Mouse (Mus musculus) neural tube, embryonic 14.5 days (tissue): ENCODE results near the gene Tmem240. TPM values are rescaled to one million over a fixed set of nuclear protein-coding genes. Genes with fewer than 3 reads are reported as not detected.
"Not testable (repeated sequence)": the region's sequence is repeated elsewhere in the genome, so short reads cannot be mapped to it uniquely, and the experiment has no call there.

Experiments used
- ATAC-seq: fragments of 200-750 bp; cut with Nextera tagmentation; 2 replicates; pipeline ENCODE4 v1.8.0; 2017; ENCODE audit warnings: low read depth, mild to moderate bottlenecking, moderate TSS enrichment, moderate library complexity
- H3K27ac ChIP-seq: fragments of 300-500 bp; sonication (generic); 2 replicates; pipeline ENCODE4 v1.5.1; 2014; ENCODE audit warnings: low read depth, mild to moderate bottlenecking, control low read depth, low read length, moderate library complexity, mixed read lengths
- H3K27me3 ChIP-seq: fragments of 300-500 bp; sonication (generic); 2 replicates; pipeline ENCODE4 v1.6.1; 2014; ENCODE audit warnings: low read length; ENCODE audit not compliant: control insufficient read depth, insufficient read depth
- H3K36me3 ChIP-seq: fragments of 300-500 bp; sonication (generic); 2 replicates; pipeline ENCODE4 v1.6.1; 2014; ENCODE audit warnings: low read length, mixed read lengths; ENCODE audit not compliant: control insufficient read depth, insufficient read depth
- H3K4me1 ChIP-seq: fragments of 300-500 bp; sonication (generic); 2 replicates; pipeline ENCODE4 v1.6.1; 2014; ENCODE audit warnings: low read length; ENCODE audit not compliant: control insufficient read depth, insufficient read depth
- H3K4me2 ChIP-seq: fragments of 300-500 bp; sonication (generic); 2 replicates; pipeline ENCODE4 v1.6.1; 2014; ENCODE audit warnings: mild to moderate bottlenecking, low read depth, low read length, control low read depth
- H3K4me3 ChIP-seq: fragments of 300-500 bp; sonication (generic); 2 replicates; pipeline ENCODE4 v1.5.1; 2014; ENCODE audit warnings: low read depth, low read length, control low read depth, mixed read lengths
- H3K9ac ChIP-seq: fragments of 300-500 bp; sonication (generic); replicated peaks from 2 replicates; pipeline ENCODE4 v1.6.1; 2014; ENCODE audit warnings: low read depth, mild to moderate bottlenecking, control low read depth, low read length, mixed read lengths
- H3K9me3 ChIP-seq: fragments of 300-500 bp; sonication (generic); 2 replicates; pipeline ENCODE4 v1.6.1; 2016; ENCODE audit warnings: low read length; ENCODE audit not compliant: control insufficient read depth
- WGBS: fragments of 180-500 bp; shearing (Covaris S2); extraction: QIAGEN DNeasy Blood & Tissue Kit; methylation state at CpG from one replicate; pipeline ENCODE4 v1.1.7; 2014; 5-methylcytosine and 5-hydroxymethylcytosine counted together
- polyA plus RNA-seq: library from polyadenylated mRNA; unstranded; fragments of >200 nt; fragmentation: Nextera tagmentation; extraction: Ambion mirVana; gene quantifications from 2 replicates; pipeline ENCODE4 v1.2.1, GENCODE M21; 2014

Gene Tmem240
- polyA plus RNA-seq, 1 experiment from 2014 or later = 9.6 TPM

- Histone ChIP-seq H3K4me3 (no peak overlapping the region), H3K36me3 (peaks cover 38% of the 10 kb centered on the region), H3K9me3 (no peaks in the 10 kb centered on the region), H3K27ac (no peak overlapping the region), H3K4me1 (peaks cover 13% of the 10 kb centered on the region), H3K27me3 (no peaks in the 10 kb centered on the region), H3K4me2 (no peak overlapping the region), H3K9ac (no peak overlapping the region)
- whole genome bisulfite sequencing = 75% methylated on average over 37 of the region's 37 CpGs
- ATAC-seq = no peak
These were observed 5.4 kb downstream of the Tmem240 start for GRCm38 (mm10) chr4:155739741-155740636.

GRCm38 (mm10) chr4:155740681-155741080 is 6.1 kb downstream of the Tmem240 start:
- WGBS = 92% methylated on average over 10 of the region's 10 CpGs
- H3K9me3 ChIP-seq, H3K9ac ChIP-seq, H3K27me3 ChIP-seq, H3K4me2 ChIP-seq, H3K4me3 ChIP-seq, ATAC-seq, H3K27ac ChIP-seq: not testable (repeated sequence)
- H3K4me1 ChIP-seq = peaks cover 11% of the 10 kb centered on the region
- H3K36me3 ChIP-seq = peaks cover 42% of the 10 kb centered on the region

GRCm38 (mm10) chr4:155742684-155743083 is 8.1 kb downstream of the Tmem240 start:
- Histone ChIP-seq H3K4me3 (no peak overlapping the region), H3K27me3 (no peaks in the 10 kb centered on the region), H3K36me3 (peaks cover 44% of the 10 kb centered on the region), H3K4me2 (no peak overlapping the region), H3K9me3 (no peaks in the 10 kb centered on the region), H3K4me1 (no peaks in the 10 kb centered on the region), H3K27ac (no peak overlapping the region), H3K9ac (no peak overlapping the region)
- WGBS = 96% methylated on average over 5 of the region's 5 CpGs
- no peak for ATAC-seq

- no peak overlapping the region for H3K4me2 ChIP-seq
- 95% methylated on average over 8 of the region's 8 CpGs for WGBS
- no peaks in the 10 kb centered on the region for H3K4me1 ChIP-seq
- no peak overlapping the region for H3K27ac ChIP-seq
- H3K27me3 ChIP-seq = no peaks in the 10 kb centered on the region
- no peak overlapping the region for H3K9ac ChIP-seq
- no peak overlapping the region for H3K4me3 ChIP-seq
- no peaks in the 10 kb centered on the region for H3K9me3 ChIP-seq
- no peak for ATAC-seq
- H3K36me3 ChIP-seq = peaks cover 60% of the 10 kb centered on the region
These were observed 9.9 kb downstream of the Tmem240 start for GRCm38 (mm10) chr4:155744474-155744873.

GRCm38 (mm10) chr4:155745136-155745535 is 10.5 kb downstream of the Tmem240 start:
- Histone ChIP-seq H3K4me3 (no peak overlapping the region), H3K27ac (no peak overlapping the region), H3K4me2 (no peak overlapping the region), H3K9me3 (no peaks in the 10 kb centered on the region), H3K4me1 (no peaks in the 10 kb centered on the region), H3K9ac (no peak overlapping the region), H3K36me3 (peaks cover 54% of the 10 kb centered on the region), H3K27me3 (no peaks in the 10 kb centered on the region)
- 92% methylated on average over 5 of the region's 5 CpGs for WGBS
- ATAC-seq = no peak

GRCm38 (mm10) chr4:155746036-155746548 is 11.5 kb downstream of the Tmem240 start:
- ATAC-seq = no peak
- Histone ChIP-seq H3K4me3 (no peak overlapping the region), H3K27me3 (no peaks in the 10 kb centered on the region), H3K36me3 (peaks cover 56% of the 10 kb centered on the region), H3K27ac (no peak overlapping the region), H3K9ac (no peak overlapping the region), H3K4me1 (no peaks in the 10 kb centered on the region), H3K9me3 (no peaks in the 10 kb centered on the region), H3K4me2 (no peak overlapping the region)
- 90% methylated on average over 8 of the region's 8 CpGs for WGBS

- WGBS = 90% methylated on average over 17 of the region's 17 CpGs
- Histone ChIP-seq H3K9me3 (no peaks in the 10 kb centered on the region), H3K27ac (no peak overlapping the region), H3K4me1 (no peaks in the 10 kb centered on the region), H3K9ac (no peak overlapping the region), H3K27me3 (no peaks in the 10 kb centered on the region), H3K4me2 (no peak overlapping the region), H3K4me3 (no peak overlapping the region), H3K36me3 (peaks cover 51% of the 10 kb centered on the region)
- ATAC-seq = no peak
These were observed 12.2 kb downstream of the Tmem240 start for GRCm38 (mm10) chr4:155746575-155747490.

GRCm38 (mm10) chr4:155757011-155757410 is 22.4 kb downstream of the Tmem240 start:
- Histone ChIP-seq H3K9ac (no peak overlapping the region), H3K27ac (no peak overlapping the region), H3K4me2 (no peak overlapping the region), H3K4me1 (peaks cover 15% of the 10 kb centered on the region), H3K36me3 (peaks cover 29% of the 10 kb centered on the region), H3K27me3 (no peaks in the 10 kb centered on the region), H3K9me3 (no peaks in the 10 kb centered on the region), H3K4me3 (no peak overlapping the region)
- WGBS = 92% methylated on average over 12 of the region's 12 CpGs
- no peak for ATAC-seq
